Mouse (Mus musculus) kidney, embryonic 16.5 days (tissue): Measurements from ENCODE around the gene Chil5. TPM values are rescaled to one million over a fixed set of nuclear protein-coding genes. Genes with fewer than 3 reads are reported as not detected.
"Not testable (repeated sequence)": the region's sequence is repeated elsewhere in the genome, so short reads cannot be mapped to it uniquely, and the experiment has no call there.

Experiments used
- ATAC-seq: fragments of 200-750 bp; cut with Nextera tagmentation; 2 replicates; pipeline ENCODE4 v1.8.0; 2017; ENCODE audit warnings: moderate TSS enrichment; ENCODE audit not compliant: low FRiP score, low TSS enrichment
- H3K27ac ChIP-seq: fragments of 300-500 bp; sonication (generic); 2 replicates; pipeline ENCODE4 v1.5.1; 2014; ENCODE audit warnings: low read length
- H3K27me3 ChIP-seq: fragments of 300-500 bp; sonication (generic); 2 replicates; pipeline ENCODE4 v1.6.1; 2014; ENCODE audit warnings: low read length, control low read depth, mixed read lengths; ENCODE audit not compliant: insufficient read depth
- H3K36me3 ChIP-seq: fragments of 300-500 bp; sonication (generic); 2 replicates; pipeline ENCODE4 v1.6.1; 2014; ENCODE audit warnings: low read length, control low read depth, mixed read lengths; ENCODE audit not compliant: insufficient read depth
- H3K4me1 ChIP-seq: fragments of 300-500 bp; sonication (generic); 2 replicates; pipeline ENCODE4 v1.6.1; 2014; ENCODE audit warnings: low read length, control low read depth, mixed read lengths; ENCODE audit not compliant: insufficient read depth
- H3K4me2 ChIP-seq: fragments of 300-500 bp; sonication (generic); replicated peaks from 2 replicates; pipeline ENCODE4 v1.6.1; 2014; ENCODE audit warnings: low read depth, low read length
- H3K4me3 ChIP-seq: fragments of 300-500 bp; sonication (generic); 2 replicates; pipeline ENCODE4 v1.5.1; 2014; ENCODE audit warnings: mild to moderate bottlenecking, low read length
- H3K9ac ChIP-seq: fragments of 300-500 bp; sonication (generic); replicated peaks from 2 replicates; pipeline ENCODE4 v1.6.1; 2014; ENCODE audit warnings: low read length
- H3K9me3 ChIP-seq: fragments of 300-500 bp; sonication (generic); 2 replicates; pipeline ENCODE4 v1.6.1; 2016; ENCODE audit warnings: low read length, control low read depth
- WGBS: fragments of 180-500 bp; shearing (Covaris S2); extraction: QIAGEN DNeasy Blood & Tissue Kit; methylation state at CpG from one replicate; pipeline ENCODE4 v1.1.7; 2014; 5-methylcytosine and 5-hydroxymethylcytosine counted together
- polyA plus RNA-seq: library from polyadenylated mRNA; unstranded; fragments of >200 nt; fragmentation: Nextera tagmentation; extraction: Ambion mirVana; gene quantifications from 2 replicates; pipeline ENCODE4 v1.2.1, GENCODE M21; 2015

The Chil5 gene
- polyA plus RNA-seq, 1 experiment from 2014 or later: not detected

GRCm38 (mm10) chr3:106001416-106002370 lies 30.9 kb downstream of the Chil5 start:
- H3K27me3 ChIP-seq: no peaks in the 10 kb centered on the region
- H3K4me3 ChIP-seq: peak overlapping the region; percentile 7
- peak; percentile 98 for ATAC-seq
- H3K27ac ChIP-seq: no peak overlapping the region
- no peaks in the 10 kb centered on the region for H3K4me1 ChIP-seq
- 20% methylated on average over 17 of the region's 17 CpGs for WGBS
- no peaks in the 10 kb centered on the region for H3K9me3 ChIP-seq
- no peaks in the 10 kb centered on the region for H3K36me3 ChIP-seq
- peak overlapping the region; percentile 37 for H3K4me2 ChIP-seq
- no peak overlapping the region for H3K9ac ChIP-seq

GRCm38 (mm10) chr3:106000707-106001375 lies 31.8 kb downstream of the Chil5 start:
- H3K9me3 ChIP-seq: no peaks in the 10 kb centered on the region
- H3K4me3 ChIP-seq: peak overlapping the region; percentile 7
- H3K4me1 ChIP-seq: no peaks in the 10 kb centered on the region
- no peak overlapping the region for H3K27ac ChIP-seq
- no peaks in the 10 kb centered on the region for H3K27me3 ChIP-seq
- ATAC-seq: peak; percentile 68
- H3K9ac ChIP-seq: no peak overlapping the region
- 19% methylated on average over 11 of the region's 11 CpGs for WGBS
- no peaks in the 10 kb centered on the region for H3K36me3 ChIP-seq
- H3K4me2 ChIP-seq: peak overlapping the region; percentile 37

GRCm38 (mm10) chr3:105994730-105995129 lies 37.9 kb downstream of the Chil5 start:
- no peak for ATAC-seq
- H3K4me1 ChIP-seq: no peaks in the 10 kb centered on the region
- H3K4me3 ChIP-seq: no peak overlapping the region
- H3K9me3 ChIP-seq: no peaks in the 10 kb centered on the region
- H3K4me2 ChIP-seq: no peak overlapping the region
- no peak overlapping the region for H3K27ac ChIP-seq
- WGBS: 18% methylated on average over 2 of the region's 2 CpGs
- H3K36me3 ChIP-seq: no peaks in the 10 kb centered on the region
- no peak overlapping the region for H3K9ac ChIP-seq
- no peaks in the 10 kb centered on the region for H3K27me3 ChIP-seq

GRCm38 (mm10) chr3:105991653-105992283 lies 40.8 kb downstream of the Chil5 start:
- Histone ChIP-seq H3K4me3 (no peak overlapping the region), H3K27ac (no peak overlapping the region), H3K9ac (no peak overlapping the region), H3K36me3 (no peaks in the 10 kb centered on the region), H3K27me3 (no peaks in the 10 kb centered on the region), H3K4me2 (no peak overlapping the region), H3K9me3 (no peaks in the 10 kb centered on the region), H3K4me1 (no peaks in the 10 kb centered on the region)
- 26% methylated on average over 4 of the region's 4 CpGs for WGBS
- ATAC-seq: no peak

- not testable (repeated sequence) for H3K27ac ChIP-seq, H3K4me3 ChIP-seq, H3K9me3 ChIP-seq, H3K27me3 ChIP-seq, H3K36me3 ChIP-seq, ATAC-seq, H3K4me2 ChIP-seq, H3K9ac ChIP-seq, H3K4me1 ChIP-seq
- 64% methylated on average over 5 of the region's 5 CpGs for WGBS
Measured at GRCm38 (mm10) chr3:105989611-105990010, 43.0 kb downstream of the Chil5 start.

GRCm38 (mm10) chr3:105974174-105974573 lies 58.4 kb downstream of the Chil5 start:
- 89% methylated on average over 2 of the region's 2 CpGs for WGBS
- H3K27me3 ChIP-seq: no peaks in the 10 kb centered on the region
- ATAC-seq: no peak
- no peaks in the 10 kb centered on the region for H3K9me3 ChIP-seq
- H3K4me3 ChIP-seq: no peak overlapping the region
- H3K4me1 ChIP-seq: no peaks in the 10 kb centered on the region
- no peak overlapping the region for H3K27ac ChIP-seq
- H3K4me2 ChIP-seq: no peak overlapping the region
- H3K36me3 ChIP-seq: peaks cover 4% of the 10 kb centered on the region; the same call in 1 of the 2 replicates
- no peak overlapping the region for H3K9ac ChIP-seq

- Histone ChIP-seq H3K4me2 (no peak within 1 kb of the TSS), H3K36me3 (peaks cover 10% of the 10 kb centered on the region), H3K4me1 (no peaks in the 10 kb centered on the region), H3K27me3 (no peaks in the 10 kb centered on the region), H3K4me3 (no peak within 1 kb of the TSS), H3K9me3 (no peaks in the 10 kb centered on the region), H3K9ac (no peak within 1 kb of the TSS), H3K27ac (no peak within 1 kb of the TSS)
- ATAC-seq: no peak
- 74% methylated on average over 3 of the region's 3 CpGs for WGBS
Measured at GRCm38 (mm10) chr3:105973411-105973810, 59.2 kb downstream of the Chil5 start, which contains the start of gene Ovgp1. Ovgp1 (plus strand) TSS chr3:105973711.

GRCm38 (mm10) chr3:105971831-105972446 lies 60.7 kb downstream of the Chil5 start:
- Histone ChIP-seq H3K36me3 (peaks cover 24% of the 10 kb centered on the region), H3K4me1 (no peaks in the 10 kb centered on the region), H3K4me2 (no peak overlapping the region), H3K4me3 (no peak overlapping the region), H3K27me3 (no peaks in the 10 kb centered on the region), H3K9me3 (no peaks in the 10 kb centered on the region), H3K27ac (no peak overlapping the region), H3K9ac (no peak overlapping the region)
- WGBS: 82% methylated on average over 5 of the region's 5 CpGs
- 0 out of 2 replicates have a peak, but pooled peaks have one; percentile 27 for ATAC-seq
